Mouse (Mus musculus) kidney, adult 2 months (tissue): ENCODE results near the gene Pcnp. TPM values are rescaled to one million over a fixed set of nuclear protein-coding genes. Genes with fewer than 3 reads are reported as not detected.
"Not testable (repeated sequence)": the region's sequence is repeated elsewhere in the genome, so short reads cannot be mapped to it uniquely, and the experiment has no call there.

Source experiments
- DNase-seq: peaks from one replicate; pipeline ENCODE4 v3.0.0; 2021
- H3K27ac ChIP-seq: fragments of 200-500 bp; 2 replicates; pipeline ENCODE4 v1.5.1; 2012; ENCODE audit warnings: low read depth, low read length, control low read depth, inconsistent platforms; ENCODE audit not compliant: insufficient read depth
- H3K27me3 ChIP-seq: fragments of 200-500 bp; replicated peaks from 2 replicates; pipeline ENCODE4 v1.6.1; 2012; ENCODE audit warnings: mild to moderate bottlenecking, moderate library complexity, low read length, inconsistent platforms; ENCODE audit not compliant: control insufficient read depth, insufficient read depth
- H3K36me3 ChIP-seq: fragments of 200-500 bp; 2 replicates; pipeline ENCODE4 v1.6.1; 2012; ENCODE audit warnings: mild to moderate bottlenecking, moderate library complexity, low read length, inconsistent platforms; ENCODE audit not compliant: control insufficient read depth, insufficient read depth
- H3K4me1 ChIP-seq: fragments of 200-500 bp; 2 replicates; pipeline ENCODE4 v1.6.1; 2011; ENCODE audit warnings: low read length; ENCODE audit not compliant: control insufficient read depth, insufficient read depth
- H3K4me3 ChIP-seq: fragments of 200-500 bp; 2 replicates; pipeline ENCODE4 v1.5.1; 2011; ENCODE audit warnings: mild to moderate bottlenecking, low read depth, low read length, control low read depth; ENCODE audit not compliant: insufficient read depth
- CTCF ChIP-seq: fragments of 200-500 bp; conservative IDR thresholded peaks from 2 replicates; pipeline ENCODE4 v1.5.1; 2011; ENCODE audit warnings: low read depth, mild to moderate bottlenecking, control low read depth, low read length, moderate library complexity, mixed read lengths; ENCODE audit not compliant: insufficient read depth, insufficient read length
- POLR2A ChIP-seq: fragments of 200-500 bp; IDR thresholded peaks from one replicate; pipeline ENCODE4 v1.6.1; 2011; ENCODE audit warnings: low read depth, low read length, control low read depth
- WGBS: fragments of 180-500 bp; shearing (Covaris S2); methylation state at CpG from one replicate; pipeline ENCODE4 v1.1.7; 2018; 5-methylcytosine and 5-hydroxymethylcytosine counted together
- polyA plus RNA-seq: library from polyadenylated mRNA; depleted of rRNA; stranded (reverse); fragments of >200 nt; gene quantifications from 2 replicates; pipeline ENCODE4 v1.2.3, GENCODE M21; 2012; rRNA removed

The Pcnp gene
- 16.3 and 24.6 TPM in 2 replicates for polyA plus RNA-seq

GRCm38 (mm10) chr16:56029661-56030082 lies at the start of gene Pcnp:
Gene Pcnp (minus strand): TSS chr16:56029739.
- TF ChIP-seq POLR2A, result peak; percentile 95
- no peak for TF ChIP-seq CTCF
- under 1% methylated on average over 39 of the region's 39 CpGs for WGBS
- DNase-seq, result peak; percentile 98

DNA sequence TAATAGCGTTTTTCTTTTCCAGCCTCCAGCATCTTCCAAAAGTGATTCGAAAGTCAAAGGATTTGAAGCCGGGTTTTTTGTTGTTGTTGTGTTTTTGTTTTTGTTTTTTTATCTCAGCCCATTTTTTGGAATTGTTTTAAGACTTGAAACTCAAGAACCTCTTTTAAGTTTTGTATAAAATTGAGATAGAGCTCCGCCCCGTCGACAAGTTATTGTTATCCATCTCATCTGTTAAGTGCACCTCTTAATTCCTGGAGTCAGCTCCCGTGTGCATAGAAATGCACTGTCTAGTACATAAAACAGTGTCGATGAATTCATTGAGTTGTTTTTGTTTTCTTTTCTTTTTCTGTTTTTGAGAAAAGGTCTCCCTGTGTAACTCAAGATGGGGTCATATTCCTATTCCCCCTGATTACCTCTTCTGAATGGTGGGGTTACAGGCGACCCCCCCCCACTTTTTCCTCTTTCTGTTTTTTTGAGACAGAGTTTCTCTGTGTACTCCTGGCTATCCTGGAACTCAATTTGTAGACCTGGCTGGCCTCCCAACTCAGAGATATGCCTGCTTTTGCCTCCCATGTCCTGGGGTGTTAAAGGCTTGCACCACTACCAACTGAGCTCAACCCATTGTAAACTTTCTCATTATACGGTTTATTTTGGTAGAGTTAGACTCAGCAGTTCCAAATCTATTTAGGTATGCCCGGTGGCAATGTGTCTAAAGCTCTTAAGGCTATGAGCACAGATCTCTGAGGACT lies 46.8 kb upstream of the Pcnp start:
- DNase-seq, result no peak
- WGBS, result 7% methylated on average over 11 of the region's 11 CpGs
- no peak for TF ChIP-seq CTCF
- TF ChIP-seq POLR2A, result no peak
- Histone ChIP-seq H3K4me3 (peak overlapping the region; percentile 90), H3K27me3 (no peaks in the 10 kb centered on the region), H3K4me1 (no peaks in the 10 kb centered on the region), H3K27ac (no peak overlapping the region), H3K36me3 (no peaks in the 10 kb centered on the region; the same call in 1 of the 2 replicates)

More at GRCm38 (mm10) chr16:56029661-56030082, at the start of gene Pcnp:
- Histone ChIP-seq H3K27me3 (no peaks in the 10 kb centered on the region), H3K4me1 (no peaks in the 10 kb centered on the region; the same call in 1 of the 2 replicates), H3K27ac (peak within 1 kb of the TSS; percentile 95), H3K4me3 (peak within 1 kb of the TSS; percentile 97), H3K36me3 (peaks cover 3% of the 10 kb centered on the region)

DNA sequence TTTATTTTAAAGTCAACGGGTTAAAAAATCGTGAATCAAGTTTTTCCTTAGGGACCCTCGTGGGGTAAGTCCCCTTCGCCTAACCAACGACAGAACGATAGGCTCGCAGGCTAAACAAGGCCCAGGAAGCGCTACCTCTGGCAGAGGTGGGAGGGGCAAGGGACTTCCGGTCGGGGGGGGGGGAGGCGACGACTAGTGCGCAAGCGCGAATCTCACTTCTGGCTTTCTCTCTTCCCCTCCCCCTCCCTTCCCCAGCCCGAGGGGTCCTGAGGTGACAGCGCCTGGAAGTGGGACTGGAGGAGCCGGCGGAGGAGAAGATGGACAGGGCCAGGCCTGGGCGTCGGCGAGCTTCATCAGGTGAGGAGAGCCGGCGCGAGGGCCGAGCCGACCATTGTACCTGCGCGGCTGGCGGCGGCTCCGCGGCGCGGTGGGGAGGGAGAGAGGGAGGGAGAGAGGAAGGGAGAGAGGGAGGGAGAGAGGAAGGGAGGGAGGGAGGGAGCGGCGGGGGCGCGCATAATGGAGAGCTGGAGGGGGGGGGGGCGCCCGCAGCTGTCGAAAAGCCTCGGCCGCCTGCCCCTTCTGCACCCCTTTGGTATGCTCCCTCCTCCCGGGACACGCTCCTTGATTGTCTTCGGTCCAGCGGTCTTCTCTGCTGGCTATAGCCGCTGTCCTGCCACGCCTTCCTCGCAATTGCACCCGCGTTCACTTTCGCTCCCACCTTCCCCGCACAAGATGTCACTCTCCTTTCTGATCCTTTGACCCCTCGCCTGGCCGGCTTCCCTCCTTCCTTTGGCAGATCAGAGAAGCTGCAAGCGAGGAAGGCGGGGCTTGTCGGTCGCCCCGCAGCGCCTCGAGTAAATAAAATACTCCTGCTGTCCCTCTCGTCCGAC lies 45.9 kb upstream of the Pcnp start:
- TF ChIP-seq POLR2A (no peak), CTCF (no peak)
- H3K27me3 ChIP-seq, result no peaks in the 10 kb centered on the region
- under 1% methylated on average over 53 of the region's 66 CpGs for WGBS
- no peaks in the 10 kb centered on the region for H3K4me1 ChIP-seq
- peak; percentile 94 for DNase-seq
- H3K4me3 ChIP-seq, result peak overlapping the region; percentile 90
- peak overlapping the region; percentile 98 for H3K27ac ChIP-seq
- H3K36me3 ChIP-seq, result no peaks in the 10 kb centered on the region; the same call in 1 of the 2 replicates

DNA sequence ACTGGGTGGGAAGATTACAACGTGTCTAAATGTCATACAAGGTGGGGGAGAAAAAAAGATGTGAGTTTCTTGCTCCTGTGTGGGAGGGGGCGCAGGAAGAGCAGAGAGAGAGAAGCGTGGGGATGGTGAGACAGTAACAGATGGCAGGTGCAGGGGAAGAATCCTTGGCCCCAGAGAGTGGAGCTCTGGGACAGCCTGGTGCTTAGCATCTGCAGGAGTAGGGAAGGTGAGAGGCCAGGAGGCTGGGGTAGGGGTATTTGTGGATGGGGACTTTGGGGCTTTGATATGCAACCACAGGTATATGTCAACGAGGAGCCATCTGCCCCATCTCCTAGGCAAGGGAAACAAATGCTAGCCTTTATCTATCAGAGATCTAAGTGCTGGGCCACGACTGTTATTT lies 45.0 kb upstream of the Pcnp start:
- no peak for TF ChIP-seq POLR2A
- TF ChIP-seq CTCF, result no peak
- Histone ChIP-seq H3K4me3 (no peak overlapping the region), H3K27ac (no peak overlapping the region), H3K27me3 (no peaks in the 10 kb centered on the region), H3K4me1 (no peaks in the 10 kb centered on the region), H3K36me3 (no peaks in the 10 kb centered on the region; the same call in 1 of the 2 replicates)
- WGBS, result 74% methylated on average over 5 of the region's 5 CpGs
- no peak for DNase-seq

- Histone ChIP-seq H3K27ac (no peak overlapping the region), H3K27me3 (no peaks in the 10 kb centered on the region), H3K4me3 (no peak overlapping the region), H3K36me3 (no peaks in the 10 kb centered on the region; the same call in 1 of the 2 replicates), H3K4me1 (no peaks in the 10 kb centered on the region)
- no peak for DNase-seq
- 97% methylated on average over 1 of the region's 1 CpGs for WGBS
- TF ChIP-seq POLR2A (no peak), CTCF (no peak)
These were observed 44.6 kb upstream of the Pcnp start for GRCm38 (mm10) chr16:56074122-56074521.

GRCm38 (mm10) chr16:56073150-56073549 lies 43.6 kb upstream of the Pcnp start:
- H3K36me3 ChIP-seq, DNase-seq, H3K27ac ChIP-seq, H3K4me3 ChIP-seq, H3K27me3 ChIP-seq, H3K4me1 ChIP-seq: not testable (repeated sequence)
- 89% methylated on average over 6 of the region's 6 CpGs for WGBS

DNA sequence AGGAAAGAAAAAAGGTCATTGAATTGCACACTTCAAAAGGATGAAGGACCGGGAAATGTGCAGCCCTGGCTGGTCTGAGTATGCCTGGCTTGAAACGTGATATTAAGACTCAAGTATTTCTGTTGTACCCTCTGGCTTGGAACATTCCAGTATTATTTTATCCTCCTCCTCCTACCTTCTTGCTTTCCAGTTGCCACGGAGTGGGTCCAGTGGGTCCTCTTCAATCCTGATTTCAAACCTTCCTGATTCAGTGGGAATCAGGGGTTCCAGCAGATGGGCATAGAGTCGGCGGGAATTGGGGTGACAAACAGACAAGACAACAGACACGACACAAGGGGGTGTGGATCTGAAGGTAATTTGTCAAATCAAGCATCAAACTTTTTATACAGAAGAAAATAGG lies 43.0 kb upstream of the Pcnp start:
- no peak for DNase-seq
- Histone ChIP-seq H3K27me3 (no peaks in the 10 kb centered on the region), H3K4me1 (no peaks in the 10 kb centered on the region), H3K4me3 (no peak overlapping the region), H3K36me3 (no peaks in the 10 kb centered on the region), H3K27ac (no peak overlapping the region)
- TF ChIP-seq POLR2A, result no peak
- no peak for TF ChIP-seq CTCF
- WGBS, result 61% methylated on average over 6 of the region's 6 CpGs
